Mouse (Mus musculus) intestine, embryonic 14.5 days (tissue): Measurements from ENCODE around the gene Itpkb. TPM values are rescaled to one million over a fixed set of nuclear protein-coding genes. Genes with fewer than 3 reads are reported as not detected.
A peak's percentile ranks its signal among the peaks of the same experiment; 100 is the strongest.
"Not testable (repeated sequence)": the region's sequence is repeated elsewhere in the genome, so short reads cannot be mapped to it uniquely, and the experiment has no call there.

Experiments
- ATAC-seq: fragments of 200-750 bp; cut with Nextera tagmentation; replicated peaks from 2 replicates; pipeline ENCODE4 v1.8.0; 2017; ENCODE audit warnings: low read depth, moderate number of reproducible peaks, moderate TSS enrichment, moderate library complexity; ENCODE audit not compliant: low FRiP score, low TSS enrichment
- DNase-seq: peaks from one replicate; pipeline ENCODE4 v3.0.0-alpha.2; 2018; ENCODE audit warnings: low spot score
- H3K27ac ChIP-seq: fragments of 300-500 bp; sonication (generic); 2 replicates; pipeline ENCODE4 v1.5.1; 2014; ENCODE audit warnings: low read depth, mild to moderate bottlenecking, control low read depth
- H3K27me3 ChIP-seq: fragments of 300-500 bp; sonication (generic); replicated peaks from 2 replicates; pipeline ENCODE4 v1.6.1; 2014; ENCODE audit warnings: low read length, control low read depth; ENCODE audit not compliant: control insufficient read depth, insufficient read depth
- H3K36me3 ChIP-seq: fragments of 300-500 bp; sonication (generic); 2 replicates; pipeline ENCODE4 v1.6.1; 2014; ENCODE audit warnings: low read length, control low read depth; ENCODE audit not compliant: control insufficient read depth, insufficient read depth
- H3K4me1 ChIP-seq: fragments of 300-500 bp; sonication (generic); replicated peaks from 2 replicates; pipeline ENCODE4 v1.6.1; 2014; ENCODE audit warnings: low read length, control low read depth, mixed read lengths; ENCODE audit not compliant: control insufficient read depth, insufficient read depth
- H3K4me2 ChIP-seq: fragments of 300-500 bp; sonication (generic); 2 replicates; pipeline ENCODE4 v1.6.1; 2014; ENCODE audit warnings: low read length
- H3K4me3 ChIP-seq: fragments of 300-500 bp; sonication (generic); 2 replicates; pipeline ENCODE4 v1.5.1; 2014; ENCODE audit warnings: low read depth, low read length, control low read depth, mixed read lengths
- H3K9ac ChIP-seq: fragments of 300-500 bp; sonication (generic); 2 replicates; pipeline ENCODE4 v1.6.1; 2014; ENCODE audit warnings: mild to moderate bottlenecking, low read length
- H3K9me3 ChIP-seq: fragments of 300-500 bp; sonication (generic); 2 replicates; pipeline ENCODE4 v1.6.1; 2016; ENCODE audit warnings: low read length, control low read depth; ENCODE audit not compliant: control insufficient read depth
- WGBS: fragments of 180-500 bp; shearing (Covaris S2); extraction: QIAGEN DNeasy Blood & Tissue Kit; methylation state at CpG from one replicate; pipeline ENCODE4 v1.1.7; 2014; 5-methylcytosine and 5-hydroxymethylcytosine counted together
- polyA plus RNA-seq: library from polyadenylated mRNA; unstranded; fragments of >200 nt; fragmentation: Nextera tagmentation; extraction: Ambion mirVana; gene quantifications from 2 replicates; pipeline ENCODE4 v1.2.1, GENCODE M21; 2014

Itpkb gene
- polyA plus RNA-seq, 1 experiment from 2014 or later: 6.7 TPM

DNA sequence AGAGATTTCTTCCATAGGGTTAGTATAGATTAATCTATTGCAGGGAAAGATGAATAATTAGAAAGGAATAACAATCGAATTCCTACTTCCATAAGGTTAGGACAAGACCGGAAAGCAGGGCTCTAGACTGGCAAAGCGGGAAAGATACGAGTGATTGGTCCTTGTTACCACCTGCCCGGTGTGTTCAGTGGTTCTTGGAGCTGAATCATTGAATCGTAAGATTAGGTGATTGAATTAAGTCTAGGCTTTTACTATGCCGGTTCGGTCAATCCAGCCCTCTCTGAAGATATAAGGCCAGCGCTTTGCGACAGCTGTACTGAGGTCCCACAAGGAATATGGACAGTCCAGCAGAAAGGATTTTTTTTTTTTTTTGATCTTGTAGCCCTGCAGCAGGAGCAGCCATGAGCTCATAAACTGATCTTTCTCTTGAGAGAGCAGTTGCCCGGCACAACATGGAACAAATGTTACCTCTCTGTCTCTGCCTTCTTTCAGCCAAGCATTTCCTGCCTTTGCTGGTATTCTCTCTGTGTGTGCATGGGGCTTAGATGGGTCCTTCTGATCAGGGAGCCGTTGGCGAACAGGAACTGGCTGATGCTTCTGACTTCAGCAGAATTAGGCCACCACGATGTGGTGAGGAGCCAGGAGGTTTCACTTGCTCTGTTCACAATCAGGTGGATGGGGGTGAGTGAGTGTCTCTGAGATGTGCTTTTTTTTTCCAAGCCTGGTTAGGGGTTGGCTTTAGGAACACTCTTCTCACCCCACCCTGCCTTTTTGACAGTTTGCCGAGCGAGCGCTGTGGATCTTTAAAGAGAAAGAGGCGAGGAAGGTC lies 35.9 kb downstream of the Itpkb start:
- Histone ChIP-seq H3K27me3 (no peaks in the 10 kb centered on the region), H3K9me3 (no peaks in the 10 kb centered on the region), H3K4me1 (peaks cover 52% of the 10 kb centered on the region), H3K4me2 (peak overlapping the region; percentile 64), H3K9ac (no peak overlapping the region), H3K36me3 (no peaks in the 10 kb centered on the region), H3K4me3 (peak overlapping the region; percentile 39; the same call in 1 of the 2 replicates), H3K27ac (peak overlapping the region; percentile 85)
- 49% methylated on average over 18 of the region's 18 CpGs for WGBS
- DNase-seq: no peak
- ATAC-seq: no peak

DNA sequence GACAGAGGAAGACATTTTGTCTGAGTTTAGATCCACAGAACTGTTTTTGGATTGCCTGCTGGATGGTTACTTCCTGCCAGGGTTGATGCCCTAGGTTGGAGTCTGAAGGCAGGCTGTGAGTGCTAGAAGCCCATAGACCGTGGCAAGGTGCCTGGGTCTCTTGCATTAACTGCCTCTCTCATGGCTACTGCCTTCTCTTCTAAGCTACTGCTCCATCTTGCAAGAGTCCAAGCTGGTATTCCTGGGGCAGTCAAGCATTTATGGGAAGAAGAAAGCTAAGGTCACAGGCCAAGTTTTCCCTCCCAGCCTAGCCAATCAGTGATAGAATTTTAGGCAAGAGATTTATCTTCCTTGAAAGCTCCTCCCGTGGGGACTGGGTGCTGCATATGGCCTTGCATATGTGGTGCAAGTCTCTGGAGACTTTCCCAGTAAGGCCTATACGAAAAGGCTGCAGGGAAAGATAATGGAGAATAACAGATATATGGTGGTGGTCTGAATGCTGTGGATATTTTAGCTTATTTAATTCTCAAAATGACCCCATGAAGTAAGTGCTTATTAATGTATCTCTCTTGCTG lies 36.8 kb downstream of the Itpkb start:
- peaks cover 52% of the 10 kb centered on the region for H3K4me1 ChIP-seq
- no peak for ATAC-seq

DNA sequence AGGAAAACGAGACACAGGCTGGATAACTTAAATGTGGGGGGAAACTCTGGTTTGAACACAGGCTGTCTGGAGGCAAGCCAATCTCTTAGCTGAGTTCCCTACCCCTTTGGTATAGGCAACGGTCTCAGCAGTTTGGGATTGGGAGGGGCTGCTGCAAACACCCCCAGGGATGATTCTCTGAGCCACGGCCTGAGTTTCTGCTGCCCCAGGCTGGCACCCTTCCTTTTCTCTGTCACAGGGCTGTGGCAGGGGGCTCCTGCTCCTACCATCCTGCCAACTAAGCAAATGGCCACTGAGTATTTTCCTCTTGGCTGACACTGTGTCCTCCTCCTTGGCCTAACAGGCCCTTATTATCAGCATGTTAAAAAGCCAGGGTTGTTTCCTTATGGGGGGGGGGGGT lies 37.3 kb downstream of the Itpkb start:
- WGBS: 47% methylated on average over 3 of the region's 3 CpGs
- Histone ChIP-seq H3K4me2 (no peak overlapping the region), H3K27me3 (no peaks in the 10 kb centered on the region), H3K9me3 (no peaks in the 10 kb centered on the region), H3K4me1 (peaks cover 52% of the 10 kb centered on the region), H3K27ac (no peak overlapping the region), H3K9ac (no peak overlapping the region), H3K36me3 (no peaks in the 10 kb centered on the region), H3K4me3 (no peak overlapping the region)
- ATAC-seq (no peak), DNase-seq (no peak)

More for the DNA sequence above, 36.8 kb downstream of the Itpkb start:
- H3K27me3 ChIP-seq: no peaks in the 10 kb centered on the region
- no peak overlapping the region for H3K27ac ChIP-seq
- H3K36me3 ChIP-seq: no peaks in the 10 kb centered on the region
- H3K9ac ChIP-seq: no peak overlapping the region
- DNase-seq: no peak
- H3K4me3 ChIP-seq: no peak overlapping the region
- H3K9me3 ChIP-seq: no peaks in the 10 kb centered on the region
- 53% methylated on average over 3 of the region's 3 CpGs for WGBS
- H3K4me2 ChIP-seq: no peak overlapping the region

DNA sequence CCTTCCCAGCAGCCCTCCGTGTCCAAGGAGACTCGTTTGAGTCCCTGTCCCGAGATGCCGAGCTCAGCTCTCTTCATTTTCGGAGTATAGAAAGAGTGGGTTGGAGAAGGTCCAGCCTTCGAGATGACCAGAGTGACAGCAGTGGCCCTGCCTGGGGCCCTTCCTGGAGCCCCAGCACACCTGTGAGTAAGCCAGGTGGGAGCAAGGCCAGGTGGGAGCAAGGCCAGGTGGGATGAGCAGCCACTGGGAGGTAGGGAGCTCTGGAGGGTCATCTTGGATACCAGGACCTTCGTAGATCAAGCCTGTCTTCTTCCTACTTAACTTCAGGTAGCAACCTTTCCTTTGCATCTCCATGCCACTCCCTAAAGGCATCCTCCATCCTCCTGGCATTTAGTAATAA lies 37.8 kb downstream of the Itpkb start:
- H3K4me3 ChIP-seq: no peak overlapping the region
- DNase-seq: no peak
- no peaks in the 10 kb centered on the region for H3K9me3 ChIP-seq
- no peak overlapping the region for H3K4me2 ChIP-seq
- no peaks in the 10 kb centered on the region for H3K27me3 ChIP-seq
- H3K9ac ChIP-seq: no peak overlapping the region
- H3K36me3 ChIP-seq: no peaks in the 10 kb centered on the region
- no peak for ATAC-seq
- no peak overlapping the region for H3K27ac ChIP-seq
- WGBS: 87% methylated on average over 7 of the region's 7 CpGs
- peaks cover 53% of the 10 kb centered on the region for H3K4me1 ChIP-seq

DNA sequence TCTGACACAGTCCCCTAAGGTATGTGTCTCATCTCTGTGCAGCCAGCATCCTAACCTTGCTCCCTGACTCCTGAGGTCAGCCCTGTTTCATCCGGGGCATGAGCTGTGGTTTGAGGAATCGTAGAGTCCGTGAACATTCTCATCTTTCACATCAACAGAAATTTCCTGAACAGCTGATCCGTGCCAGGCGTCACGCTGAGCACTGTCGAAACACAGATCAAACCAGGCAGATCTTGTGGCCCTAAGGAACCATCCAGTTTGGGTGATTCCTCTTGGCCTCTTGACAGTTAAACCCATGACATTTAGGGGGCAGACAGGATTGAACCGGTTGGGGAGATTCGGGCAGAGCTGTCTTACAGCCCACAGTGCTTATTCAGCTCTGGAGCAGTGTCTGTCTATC lies 38.4 kb downstream of the Itpkb start:
- Histone ChIP-seq H3K36me3 (no peaks in the 10 kb centered on the region), H3K9ac (no peak overlapping the region), H3K4me2 (no peak overlapping the region), H3K27ac (no peak overlapping the region), H3K27me3 (no peaks in the 10 kb centered on the region), H3K4me1 (peaks cover 49% of the 10 kb centered on the region), H3K9me3 (no peaks in the 10 kb centered on the region), H3K4me3 (no peak overlapping the region)
- DNase-seq (no peak), ATAC-seq (no peak)
- 49% methylated on average over 9 of the region's 9 CpGs for WGBS

DNA sequence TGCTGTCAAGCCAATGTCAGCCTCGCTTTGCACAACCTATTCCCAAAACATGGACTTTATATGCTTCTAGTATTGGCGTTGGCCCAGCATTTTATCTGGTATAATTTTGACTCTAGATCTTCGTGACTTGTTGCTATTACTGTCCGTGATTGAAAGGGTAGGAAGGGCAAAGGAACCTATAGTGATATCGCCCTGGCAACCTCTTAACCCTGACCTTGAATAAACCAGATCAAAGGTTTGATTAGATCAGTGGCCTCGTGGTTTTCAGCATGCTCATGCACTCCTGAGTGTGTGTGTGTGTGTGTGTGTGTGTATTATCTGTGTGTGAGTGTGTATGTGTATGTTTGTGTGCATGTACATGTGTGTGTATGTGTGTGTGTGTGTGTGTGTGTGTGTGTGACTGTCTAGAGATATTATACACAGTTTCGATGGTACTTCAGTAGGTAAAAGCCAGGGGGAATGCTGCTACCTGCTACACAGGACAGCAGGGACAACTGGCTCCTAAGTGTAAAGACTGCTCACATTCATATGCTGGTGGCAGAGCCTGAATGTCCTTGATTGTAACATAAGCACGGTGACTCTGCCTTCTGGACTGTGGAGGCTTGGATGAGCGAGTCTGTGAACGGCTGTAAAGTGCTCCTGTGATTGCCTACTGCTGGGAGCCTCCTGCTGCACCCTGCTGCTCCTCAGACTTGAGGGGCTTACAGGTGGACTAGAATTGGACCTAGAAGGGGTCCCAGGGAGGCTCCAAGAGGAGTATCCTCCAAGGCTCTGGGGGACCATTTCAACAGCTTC lies 40.8 kb downstream of the Itpkb start:
- no peak overlapping the region for H3K9ac ChIP-seq
- no peaks in the 10 kb centered on the region for H3K36me3 ChIP-seq
- H3K4me1 ChIP-seq: peaks cover 36% of the 10 kb centered on the region
- no peak for DNase-seq
- no peaks in the 10 kb centered on the region for H3K9me3 ChIP-seq
- no peaks in the 10 kb centered on the region for H3K27me3 ChIP-seq
- H3K27ac ChIP-seq: no peak overlapping the region
- H3K4me3 ChIP-seq: no peak overlapping the region
- no peak overlapping the region for H3K4me2 ChIP-seq
- WGBS: 65% methylated on average over 10 of the region's 10 CpGs
- no peak for ATAC-seq

DNA sequence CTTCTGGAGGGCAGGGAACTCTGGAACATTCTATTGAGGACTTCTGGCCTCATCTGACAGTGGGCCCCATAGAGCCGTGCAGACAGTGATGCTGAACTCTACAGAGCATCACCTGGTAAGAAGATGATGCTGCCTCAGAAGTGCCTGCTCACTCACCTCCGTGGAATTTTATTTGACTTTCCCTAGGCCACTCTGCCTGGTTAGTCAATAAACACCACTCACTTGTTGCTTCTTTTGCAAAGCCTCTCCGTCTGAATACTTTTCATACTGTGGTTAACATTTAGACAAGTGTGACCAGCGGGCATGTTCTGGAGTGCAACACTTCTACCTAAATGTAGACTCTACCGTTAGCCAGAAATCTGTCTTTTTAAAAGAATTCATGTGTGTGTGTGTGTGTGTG lies 42.0 kb downstream of the Itpkb start:
- not testable (repeated sequence) for H3K36me3 ChIP-seq, H3K9ac ChIP-seq, H3K4me2 ChIP-seq, H3K27ac ChIP-seq, ATAC-seq, H3K9me3 ChIP-seq, H3K4me3 ChIP-seq, H3K27me3 ChIP-seq, DNase-seq
- H3K4me1 ChIP-seq: peaks cover 36% of the 10 kb centered on the region
- WGBS: 61% methylated on average over 5 of the region's 5 CpGs

DNA sequence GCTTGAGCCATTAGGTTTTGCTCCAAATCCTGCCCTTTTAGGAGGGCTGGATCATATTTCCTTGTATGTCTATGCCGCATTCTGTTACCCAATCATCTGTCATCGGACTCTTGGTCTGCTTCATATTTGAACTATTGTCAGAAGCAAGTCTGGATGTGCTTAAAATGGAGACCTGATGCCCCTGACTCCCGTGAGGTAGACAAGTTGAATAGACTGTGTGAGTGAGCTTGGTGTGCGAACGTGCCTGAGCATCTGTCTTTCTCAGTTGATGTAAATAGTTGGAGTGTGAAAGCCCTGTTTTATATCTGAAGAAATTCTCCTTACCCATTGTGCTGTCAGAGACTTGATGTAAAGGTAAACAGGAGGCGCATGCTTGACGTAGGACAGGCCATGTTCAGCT lies 46.3 kb downstream of the Itpkb start:
- H3K27ac ChIP-seq: peak overlapping the region; percentile 66
- H3K9ac ChIP-seq: no peak overlapping the region
- H3K4me2 ChIP-seq: no peak overlapping the region
- peaks cover 26% of the 10 kb centered on the region for H3K4me1 ChIP-seq
- H3K36me3 ChIP-seq: no peaks in the 10 kb centered on the region
- ATAC-seq (0 out of 2 replicates have a peak, but pooled peaks have one; percentile 41), DNase-seq (no peak)
- H3K9me3 ChIP-seq: no peaks in the 10 kb centered on the region
- H3K4me3 ChIP-seq: no peak overlapping the region
- no peaks in the 10 kb centered on the region for H3K27me3 ChIP-seq
- WGBS: 34% methylated on average over 7 of the region's 7 CpGs
